Mouse (Mus musculus): ENCODE measurements around the gene Tenm4.

DNA sequence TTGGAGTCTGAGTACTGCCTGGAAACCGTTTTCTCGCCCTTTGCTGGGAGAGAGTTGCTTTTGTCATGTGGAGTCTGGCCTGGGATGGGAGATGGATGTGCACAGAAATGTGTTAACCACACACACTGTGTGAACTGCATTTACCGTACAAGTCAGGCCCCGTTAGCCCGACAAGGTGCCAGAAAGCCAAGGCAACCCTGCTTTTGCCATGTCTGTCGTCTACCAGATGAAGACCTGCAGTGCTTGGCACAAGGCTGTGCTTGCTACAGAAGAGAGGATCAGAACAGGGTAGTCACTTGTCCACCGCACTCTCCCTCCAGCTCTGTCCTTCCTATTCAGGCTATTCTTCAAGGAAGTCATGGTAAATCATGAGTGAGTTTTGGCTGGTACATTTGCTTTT, 492.3 kb downstream of the Tenm4 start:
- no peak for TF ChIP-seq MAFK (IDR thresholded peaks at IDR 0.05; ENCODE audit: insufficient read depth, low read depth, low read length)
- TF ChIP-seq ZNF384 (IDR thresholded peaks at IDR 0.05; ENCODE audit: low read depth, low read length), result no peak
- no peak for TF ChIP-seq ZC3H11A (IDR thresholded peaks at IDR 0.05; ENCODE audit: borderline replicate concordance, low read depth, low read length)
- no peak for TF ChIP-seq HCFC1 (IDR thresholded peaks at IDR 0.05; ENCODE audit: borderline replicate concordance, insufficient read depth, low read length)
